Mouse (Mus musculus): ENCODE measurements around the gene Dnajc17.

DNA sequence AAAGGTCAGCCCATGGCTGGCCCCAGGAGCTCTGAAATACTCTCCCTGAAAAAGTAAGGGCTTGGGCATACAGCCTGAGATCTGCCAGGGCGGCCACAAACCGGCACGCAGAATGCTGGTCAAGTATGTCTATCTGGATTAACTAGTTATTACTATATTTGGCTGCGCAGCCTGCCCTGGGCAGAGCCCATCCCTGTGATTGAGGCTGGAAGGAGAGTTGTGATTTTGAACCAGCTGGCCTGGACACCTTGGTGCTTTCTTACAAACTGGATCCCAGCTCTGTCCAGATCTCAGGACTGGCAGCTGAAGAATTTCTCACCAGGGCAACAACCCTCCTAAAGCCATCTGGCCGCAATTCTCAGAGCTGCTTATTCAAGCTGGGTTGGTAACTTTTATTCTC lies 14.5 kb downstream of the Dnajc17 start:
- no peak for TF ChIP-seq POLR2A (IDR thresholded peaks at IDR 0.05; ENCODE audit: borderline replicate concordance, low read depth, low read length)
- no peak for TF ChIP-seq CTCF (IDR thresholded peaks at IDR 0.05; ENCODE audit: low read depth, low read length)

Measured in bone marrow macrophage, adult 2 months (primary cell).